Mouse (Mus musculus) lung, adult 2 months (tissue): ENCODE results near the gene Emp1.

Source experiments
- CTCF ChIP-seq: fragments of 200-500 bp; IDR thresholded peaks from 2 replicates; pipeline ENCODE4 v1.5.1; 2011; ENCODE audit warnings: mild to moderate bottlenecking, low read length, control low read depth; ENCODE audit not compliant: insufficient read depth
- POLR2A ChIP-seq: fragments of 200-500 bp; IDR thresholded peaks from 2 replicates; pipeline ENCODE4 v1.6.1; 2011; ENCODE audit warnings: low read depth, mild to moderate bottlenecking, control low read depth, low read length, borderline replicate concordance; ENCODE audit errors: extremely low read depth

- no peak for TF ChIP-seq CTCF
- TF ChIP-seq POLR2A, result no peak
Observed at GRCm38 (mm10) chr6:135418223-135418824, 56.0 kb downstream of the Emp1 start.
